Mouse (Mus musculus): ENCODE data around the gene Anapc15. TPM values are rescaled to one million over a fixed set of nuclear protein-coding genes. Genes with fewer than 3 reads are reported as not detected.

Gene Anapc15
- total RNA-seq, 1 experiment = 123 TPM

- H3K4me3 ChIP-seq (ENCODE audit: insufficient read depth in 1 of 2, low read depth in 1 of 2, low read length in 2 of 2, poor library complexity in 1 of 2, severe bottlenecking in 1 of 2) = peak overlapping the region; percentile 84 to 95
- no peak for TF ChIP-seq ZNF384 (IDR thresholded peaks at IDR 0.05; ENCODE audit: low read depth, low read length)
- TF ChIP-seq MAFK (IDR thresholded peaks at IDR 0.05; ENCODE audit: insufficient read depth, low read depth, low read length) = no peak
- no peak for TF ChIP-seq CHD2 (IDR thresholded peaks at IDR 0.05; ENCODE audit: low read depth, low read length)
- TF ChIP-seq HCFC1 (IDR thresholded peaks at IDR 0.05; ENCODE audit: borderline replicate concordance, insufficient read depth, low read length) = no peak
- no peak for TF ChIP-seq ZC3H11A (IDR thresholded peaks at IDR 0.05; ENCODE audit: borderline replicate concordance, low read depth, low read length)
- no peak overlapping the region for H3K27ac ChIP-seq (ENCODE audit: insufficient read depth, low read depth, low read length, poor library complexity, severe bottlenecking)
- peaks cover 33% of the 10 kb centered on the region for H3K36me3 ChIP-seq (ENCODE audit: control insufficient read depth, insufficient read depth, low read length, poor library complexity, severe bottlenecking)
- H3K9ac ChIP-seq (ENCODE audit: insufficient read depth, low read depth, low read length, poor library complexity, severe bottlenecking) = no peak overlapping the region; the same call in 1 of the 2 replicates
- H3K4me1 ChIP-seq (ENCODE audit: control insufficient read depth in 2 of 2, insufficient read depth in 2 of 2, low read length in 2 of 2, poor library complexity in 1 of 2) = peaks cover 6 to 33% of the 10 kb centered on the region in 2 experiments; a peak in 3 of 4 replicates
- in situ Hi-C loops (cut with MboI; ENCODE audit: low sequenced_read_pairs in 2 of 2, unreplicated experiment in 2 of 2) = no loop called here
- no peak for DNase-seq (ENCODE audit: low read depth, low spot score)
- no peaks in the 10 kb centered on the region for H3K9me3 ChIP-seq (ENCODE audit: control insufficient read depth, insufficient read depth, low read depth, low read length)
Observed at GRCm38 (mm10) chr7:101835457-101836109, 27.9 kb upstream of the Anapc15 start.

- in situ Hi-C loops (cut with MboI; ENCODE audit: low sequenced_read_pairs in 2 of 2, unreplicated experiment in 2 of 2) = no loop called here
- Histone ChIP-seq H3K9me3 (ENCODE audit: control insufficient read depth, insufficient read depth, low read depth, low read length) (no peaks in the 10 kb centered on the region), H3K27ac (ENCODE audit: insufficient read depth, low read depth, low read length, poor library complexity, severe bottlenecking) (peak overlapping the region; percentile 85), H3K9ac (ENCODE audit: insufficient read depth, low read depth, low read length, poor library complexity, severe bottlenecking) (peak overlapping the region; percentile 84), H3K4me1 (ENCODE audit: control insufficient read depth in 2 of 2, insufficient read depth in 2 of 2, low read length in 2 of 2, poor library complexity in 1 of 2) (peaks cover 8 to 36% of the 10 kb centered on the region in 2 experiments; a peak in 3 of 4 replicates), H3K4me3 (ENCODE audit: insufficient read depth in 1 of 2, low read depth in 1 of 2, low read length in 2 of 2, poor library complexity in 1 of 2, severe bottlenecking in 1 of 2) (peak overlapping the region; percentile 84 to 95), H3K36me3 (ENCODE audit: control insufficient read depth, insufficient read depth, low read length, poor library complexity, severe bottlenecking) (peaks cover 24% of the 10 kb centered on the region)
- no peak for DNase-seq (ENCODE audit: low read depth, low spot score)
- TF ChIP-seq HCFC1 (IDR thresholded peaks at IDR 0.05; ENCODE audit: borderline replicate concordance, insufficient read depth, low read length) (peak; percentile 21; the same call in 1 of the 2 replicates), CHD2 (IDR thresholded peaks at IDR 0.05; ENCODE audit: low read depth, low read length) (no peak)
Observed at GRCm38 (mm10) chr7:101836271-101837153, 27.0 kb upstream of the Anapc15 start.

- Histone ChIP-seq H3K9ac (ENCODE audit: insufficient read depth, low read depth, low read length, poor library complexity, severe bottlenecking) (peak overlapping the region; percentile 84), H3K4me3 (ENCODE audit: insufficient read depth in 1 of 2, low read depth in 1 of 2, low read length in 2 of 2, poor library complexity in 1 of 2, severe bottlenecking in 1 of 2) (peak overlapping the region; percentile 84 to 95), H3K27ac (ENCODE audit: insufficient read depth, low read depth, low read length, poor library complexity, severe bottlenecking) (peak overlapping the region; percentile 85), H3K4me1 (ENCODE audit: control insufficient read depth in 2 of 2, insufficient read depth in 2 of 2, low read length in 2 of 2, poor library complexity in 1 of 2) (peaks cover 6 to 31% of the 10 kb centered on the region in 2 experiments; a peak in 3 of 4 replicates), H3K36me3 (ENCODE audit: control insufficient read depth, insufficient read depth, low read length, poor library complexity, severe bottlenecking) (peaks cover 17% of the 10 kb centered on the region), H3K9me3 (ENCODE audit: control insufficient read depth, insufficient read depth, low read depth, low read length) (no peaks in the 10 kb centered on the region)
- TF ChIP-seq ZNF384 (IDR thresholded peaks at IDR 0.05; ENCODE audit: low read depth, low read length) = no peak
- no peak for TF ChIP-seq ZC3H11A (IDR thresholded peaks at IDR 0.05; ENCODE audit: borderline replicate concordance, low read depth, low read length)
- no peak for TF ChIP-seq MAFK (IDR thresholded peaks at IDR 0.05; ENCODE audit: insufficient read depth, low read depth, low read length)
- TF ChIP-seq CHD2 (IDR thresholded peaks at IDR 0.05; ENCODE audit: low read depth, low read length) = no peak
- no peak for TF ChIP-seq HCFC1 (IDR thresholded peaks at IDR 0.05; ENCODE audit: borderline replicate concordance, insufficient read depth, low read length)
- in situ Hi-C loops (cut with MboI; ENCODE audit: low sequenced_read_pairs in 2 of 2, unreplicated experiment in 2 of 2) = no loop called here
- no peak for DNase-seq (ENCODE audit: low read depth, low spot score)
Observed at GRCm38 (mm10) chr7:101837154-101837605, 26.3 kb upstream of the Anapc15 start.

- Histone ChIP-seq H3K9me3 (ENCODE audit: control insufficient read depth, insufficient read depth, low read depth, low read length) (no peaks in the 10 kb centered on the region), H3K36me3 (ENCODE audit: control insufficient read depth, insufficient read depth, low read length, poor library complexity, severe bottlenecking) (peaks cover 11% of the 10 kb centered on the region; the same call in 1 of the 2 replicates), H3K4me1 (ENCODE audit: control insufficient read depth in 2 of 2, insufficient read depth in 2 of 2, low read length in 2 of 2, poor library complexity in 1 of 2) (peaks cover 6 to 26% of the 10 kb centered on the region in 2 experiments; a peak in 3 of 4 replicates), H3K27ac (ENCODE audit: insufficient read depth, low read depth, low read length, poor library complexity, severe bottlenecking) (peak within 1 kb of the TSS; percentile 85), H3K4me3 (ENCODE audit: insufficient read depth in 1 of 2, low read depth in 1 of 2, low read length in 2 of 2, poor library complexity in 1 of 2, severe bottlenecking in 1 of 2) (peak within 1 kb of the TSS; percentile 84 to 95), H3K9ac (ENCODE audit: insufficient read depth, low read depth, low read length, poor library complexity, severe bottlenecking) (peak within 1 kb of the TSS; percentile 84)
- DNase-seq (ENCODE audit: low read depth, low spot score) = peak; percentile 96
- in situ Hi-C loops (cut with MboI; ENCODE audit: low sequenced_read_pairs in 2 of 2, unreplicated experiment in 2 of 2) = no loop called here
- no peak; the same call in 1 of the 2 replicates for TF ChIP-seq HCFC1 (IDR thresholded peaks at IDR 0.05; ENCODE audit: borderline replicate concordance, insufficient read depth, low read length)
- no peak for TF ChIP-seq ZNF384 (IDR thresholded peaks at IDR 0.05; ENCODE audit: low read depth, low read length)
- no peak for TF ChIP-seq ZC3H11A (IDR thresholded peaks at IDR 0.05; ENCODE audit: borderline replicate concordance, low read depth, low read length)
- TF ChIP-seq CHD2 (IDR thresholded peaks at IDR 0.05; ENCODE audit: low read depth, low read length) = no peak
- no peak for TF ChIP-seq MAFK (IDR thresholded peaks at IDR 0.05; ENCODE audit: insufficient read depth, low read depth, low read length)
Observed at GRCm38 (mm10) chr7:101837606-101838471, 25.7 kb upstream of the Anapc15 start, which contains the start of gene Inppl1. Gene Inppl1, minus strand, starts transcription at chr7:101838229.
